Mouse (Mus musculus) left cerebral cortex, adult 2 months (tissue): ENCODE results near the gene Usp9x. TPM values are rescaled to one million over a fixed set of nuclear protein-coding genes. Genes with fewer than 3 reads are reported as not detected.

ENCODE experiments used
- DNase-seq, 2 experiments: peaks; one replicate each; pipeline ENCODE4 v3.0.0; 2021 to 2022; ENCODE audit warnings: low spot score in 2 of 2, mixed read lengths in 1 of 2; ENCODE audit errors: extremely low spot score in 1 of 2
- H3K27ac ChIP-seq: fragments of 200-600 bp; 2 replicates; pipeline ENCODE4 v1.8.1; 2022
- H3K4me3 ChIP-seq: fragments of 200-600 bp; 2 replicates; pipeline ENCODE4 v1.8.1; 2022
- CTCF ChIP-seq: fragments of 200-600 bp; IDR thresholded peaks from 2 replicates; pipeline ENCODE4 v1.8.1; 2022; ENCODE audit warnings: antibody characterized with exemption, mild to moderate bottlenecking, moderate library complexity
- intact Hi-C: fragments of 180-260 bp; cut with DNase I; formaldehyde crosslinking; loops from one replicate; pipeline ENCODE4 v1.15.1; 2025
- total RNA-seq, 2 experiments: library from RNA; stranded (reverse); gene quantifications; 2 replicates each; pipeline ENCODE4 v1.2.3; 2021

Gene Usp9x
- total RNA-seq, 2 experiments from 2014 or later = 245 to 256 TPM

- intact Hi-C loops = loop anchor here (5.0 kb wide), 1 partner anchor 167 kb away; no protein-coding TSS in a partner anchor
- no peak for DNase-seq
Measured at GRCm38 (mm10) chrX:13044666-13045065, 26.6 kb upstream of the Usp9x start.

GRCm38 (mm10) chrX:13046893-13047435 is 24.3 kb upstream of the Usp9x start:
- no peak for TF ChIP-seq CTCF
- peak overlapping the region; percentile 25; the same call in 1 of the 2 replicates for H3K4me3 ChIP-seq
- no peak for DNase-seq
- intact Hi-C loops = no loop called here
- peak overlapping the region; percentile 70 for H3K27ac ChIP-seq

More at GRCm38 (mm10) chrX:13044666-13045065, 26.6 kb upstream of the Usp9x start:
- TF ChIP-seq CTCF = no peak
- H3K27ac ChIP-seq = no peak overlapping the region
- no peak overlapping the region for H3K4me3 ChIP-seq

- no peak for TF ChIP-seq CTCF
- Histone ChIP-seq H3K4me3 (peak overlapping the region; percentile 25), H3K27ac (peak overlapping the region; percentile 70)
- intact Hi-C loops = no loop called here
- DNase-seq = peak; percentile 18 to 23
Measured at GRCm38 (mm10) chrX:13047631-13048345, 23.5 kb upstream of the Usp9x start.

- no peak for DNase-seq
- Histone ChIP-seq H3K4me3 (no peak overlapping the region), H3K27ac (no peak overlapping the region)
- intact Hi-C loops = no loop called here
- TF ChIP-seq CTCF = no peak
Measured at GRCm38 (mm10) chrX:13054612-13055011, 16.7 kb upstream of the Usp9x start.

GRCm38 (mm10) chrX:13061961-13062360 is 9.3 kb upstream of the Usp9x start:
- no peak overlapping the region for H3K4me3 ChIP-seq
- intact Hi-C loops = no loop called here
- no peak overlapping the region for H3K27ac ChIP-seq
- TF ChIP-seq CTCF = no peak
- DNase-seq = no peak

GRCm38 (mm10) chrX:13064273-13064925 is 6.9 kb upstream of the Usp9x start:
- intact Hi-C loops = no loop called here
- no peak overlapping the region for H3K4me3 ChIP-seq
- DNase-seq = no peak
- no peak for TF ChIP-seq CTCF
- no peak overlapping the region for H3K27ac ChIP-seq

- no peak for DNase-seq
- intact Hi-C loops = loop anchor here (2.0 to 10.0 kb wide), 4 partner anchors 151 to 395 kb away; partner anchors contain the start of gene 1810030O07Rik
- TF ChIP-seq CTCF = no peak
- Histone ChIP-seq H3K4me3 (peak overlapping the region; percentile 69), H3K27ac (peak overlapping the region; percentile 92)
Measured at GRCm38 (mm10) chrX:13070206-13070572, 1.1 kb upstream of the Usp9x start.

GRCm38 (mm10) chrX:13070573-13071240 is 591 bp upstream of the Usp9x start:
- intact Hi-C loops = loop anchor here (1.0 to 10.0 kb wide), 5 partner anchors 29 to 396 kb away; partner anchors contain the start of gene 1810030O07Rik
- no peak for TF ChIP-seq CTCF
- peak; percentile 88 for DNase-seq
- Histone ChIP-seq H3K4me3 (peak overlapping the region; percentile 69), H3K27ac (peak overlapping the region; percentile 92)

GRCm38 (mm10) chrX:13071776-13072460 is 620 bp downstream of the Usp9x start:
- intact Hi-C loops = loop anchor here (1.0 to 10.0 kb wide), 5 partner anchors 31 to 397 kb away; partner anchors contain the start of gene 1810030O07Rik
- Histone ChIP-seq H3K4me3 (peak overlapping the region; percentile 69), H3K27ac (peak overlapping the region; percentile 93)
- peak; percentile 54 to 56 for DNase-seq
- no peak for TF ChIP-seq CTCF

GRCm38 (mm10) chrX:13072461-13072982 is 1.2 kb downstream of the Usp9x start:
- H3K27ac ChIP-seq = peak overlapping the region; percentile 93
- DNase-seq = peak; percentile 49 to 60
- no peak for TF ChIP-seq CTCF
- H3K4me3 ChIP-seq = peak overlapping the region; percentile 69
- intact Hi-C loops = loop anchor here (5.0 to 10.0 kb wide), 2 partner anchors 200 to 398 kb away; partner anchors contain the start of gene 1810030O07Rik

GRCm38 (mm10) chrX:13085621-13086020 is 14.3 kb downstream of the Usp9x start:
- TF ChIP-seq CTCF = peak; percentile 33
- no peak for DNase-seq
- Histone ChIP-seq H3K27ac (no peak overlapping the region), H3K4me3 (no peak overlapping the region)
- intact Hi-C loops = no loop called here
